Mouse (Mus musculus): Measurements from ENCODE around the gene Taf1a. TPM values are rescaled to one million over a fixed set of nuclear protein-coding genes. Genes with fewer than 3 reads are reported as not detected.
"Not testable (repeated sequence)": the region's sequence is repeated elsewhere in the genome, so short reads cannot be mapped to it uniquely, and the experiment has no call there.

Taf1a gene
- total RNA-seq, 2 experiments from 2014 or later, result 15.5 to 21.7 TPM

DNA sequence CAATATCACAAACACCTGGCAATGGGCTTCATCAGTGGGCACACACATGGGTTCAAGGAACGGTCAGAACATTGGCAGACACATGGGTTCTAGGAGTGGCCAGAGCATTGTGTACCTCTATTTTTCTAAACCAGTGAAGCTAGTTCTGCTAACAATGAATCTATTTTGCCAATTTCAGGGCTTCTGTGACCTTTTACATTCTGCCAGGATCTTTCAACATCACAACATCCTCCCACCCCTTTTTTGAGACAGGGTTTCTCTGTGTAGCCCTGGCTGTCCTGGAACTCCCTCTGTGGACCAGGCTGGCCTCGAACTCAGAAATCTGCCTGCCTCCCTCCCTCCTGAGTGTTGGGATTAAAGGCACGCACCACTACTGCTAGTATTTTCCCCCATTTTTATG lies 1.4 kb upstream of the Taf1a start:
- ATAC-seq (replicated peaks; ENCODE audit: low FRiP score, low TSS enrichment, poor library complexity, severe bottlenecking), result not testable (repeated sequence)

DNA sequence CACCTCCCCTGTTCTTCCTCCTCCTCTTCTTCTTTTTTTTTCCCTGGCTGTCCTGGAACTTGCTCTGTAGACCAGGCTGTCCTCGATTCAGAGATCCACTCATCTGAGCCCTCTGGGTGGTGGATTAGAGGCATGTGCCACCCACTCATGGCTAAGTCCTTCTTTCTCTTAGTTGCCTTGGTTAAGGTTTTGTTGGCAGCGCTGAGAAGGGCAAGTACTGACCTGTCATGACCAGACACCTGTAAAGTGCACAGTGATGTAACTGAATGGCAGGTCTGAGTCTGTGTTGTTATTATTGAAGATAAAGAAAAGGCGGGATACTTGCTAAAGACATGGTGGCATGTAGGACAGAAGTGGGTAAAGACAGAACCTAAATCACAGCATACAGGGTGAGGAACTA lies 14.6 kb downstream of the Taf1a start:
- no peak for ATAC-seq (replicated peaks; ENCODE audit: low FRiP score, low TSS enrichment, poor library complexity, severe bottlenecking)

GRCm38 (mm10) chr1:183414081-183414727 lies 25.4 kb downstream of the Taf1a start:
- no peak for ATAC-seq (replicated peaks; ENCODE audit: low FRiP score, low TSS enrichment, poor library complexity, severe bottlenecking)

- no peak for ATAC-seq (replicated peaks; ENCODE audit: low FRiP score, low TSS enrichment, poor library complexity, severe bottlenecking)
These were observed 29.1 kb downstream of the Taf1a start, which contains the start of gene Hhipl2 for GRCm38 (mm10) chr1:183417873-183418272. Gene Hhipl2 (plus strand): TSS chr1:183418215.

- ATAC-seq (replicated peaks; ENCODE audit: low FRiP score, low TSS enrichment, poor library complexity, severe bottlenecking), result no peak
These were observed 31.0 kb downstream of the Taf1a start for GRCm38 (mm10) chr1:183419741-183420140.

DNA sequence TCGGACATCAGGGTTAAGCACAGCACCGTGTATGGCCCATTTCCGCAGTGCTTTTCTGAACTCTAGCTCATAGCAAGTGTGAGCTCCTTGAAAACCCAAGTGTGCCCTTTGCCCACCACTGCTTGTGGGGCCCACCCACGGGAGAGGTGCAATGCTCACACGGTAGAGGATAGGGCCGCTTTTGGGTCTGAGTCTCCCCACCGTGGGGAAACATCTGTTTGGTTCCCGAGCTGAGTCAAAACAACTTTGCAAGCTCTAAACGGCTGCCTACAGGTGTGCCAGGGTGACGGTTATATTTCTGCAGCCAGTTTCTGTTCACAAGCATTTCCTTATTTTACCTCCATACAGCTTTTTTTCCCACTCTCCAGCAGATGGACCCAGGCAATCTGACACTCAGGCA lies 31.5 kb downstream of the Taf1a start:
- no peak for ATAC-seq (replicated peaks; ENCODE audit: low FRiP score, low TSS enrichment, poor library complexity, severe bottlenecking)

- no peak; the same call in 1 of the 2 replicates for ATAC-seq (replicated peaks; ENCODE audit: low FRiP score, low TSS enrichment, poor library complexity, severe bottlenecking)
These were observed 35.3 kb downstream of the Taf1a start for GRCm38 (mm10) chr1:183424100-183424499.

DNA sequence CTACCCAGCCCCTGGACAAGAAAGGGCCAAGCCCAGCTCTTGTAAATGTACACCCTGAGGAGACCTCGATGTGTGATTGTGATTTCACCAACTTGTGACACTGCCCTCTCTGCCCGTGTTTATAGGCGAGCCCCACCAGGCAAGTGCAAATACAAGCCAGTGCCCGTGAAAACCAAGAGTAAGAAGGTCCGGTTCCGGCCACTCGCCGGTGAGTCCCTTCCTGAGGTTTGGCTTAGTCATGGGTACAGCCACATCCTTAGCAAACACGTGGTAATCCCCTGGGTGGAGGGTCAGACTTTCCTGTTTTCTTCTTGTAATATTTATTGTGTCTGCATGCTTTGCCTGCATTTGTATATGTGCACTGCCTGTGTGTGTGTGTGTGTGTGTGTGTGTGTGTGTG lies 46.1 kb downstream of the Taf1a start:
- ATAC-seq (replicated peaks; ENCODE audit: low FRiP score, low TSS enrichment, poor library complexity, severe bottlenecking), result no peak

DNA sequence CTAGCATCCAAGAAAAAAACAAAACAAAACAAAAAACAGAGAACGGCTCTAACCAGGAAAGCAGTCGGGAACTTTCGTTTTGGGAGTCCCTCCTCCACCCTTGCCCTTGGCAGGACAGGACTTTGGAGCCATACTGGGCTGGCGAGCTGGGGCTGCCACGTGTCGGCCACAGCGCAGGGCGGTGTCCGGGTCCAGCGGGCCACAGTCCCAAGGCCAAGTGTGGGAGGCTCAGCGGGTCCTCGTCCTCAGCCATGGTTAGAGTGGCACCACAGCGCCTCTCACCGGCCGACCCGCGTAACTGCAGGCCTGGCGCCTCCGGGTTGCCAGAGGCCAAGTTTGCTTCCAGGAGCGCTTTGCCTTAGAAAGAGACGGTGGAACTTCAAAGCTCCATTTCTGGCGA lies 50.3 kb downstream of the Taf1a start:
- peak; percentile 77 for ATAC-seq (replicated peaks; ENCODE audit: low FRiP score, low TSS enrichment, poor library complexity, severe bottlenecking)

DNA sequence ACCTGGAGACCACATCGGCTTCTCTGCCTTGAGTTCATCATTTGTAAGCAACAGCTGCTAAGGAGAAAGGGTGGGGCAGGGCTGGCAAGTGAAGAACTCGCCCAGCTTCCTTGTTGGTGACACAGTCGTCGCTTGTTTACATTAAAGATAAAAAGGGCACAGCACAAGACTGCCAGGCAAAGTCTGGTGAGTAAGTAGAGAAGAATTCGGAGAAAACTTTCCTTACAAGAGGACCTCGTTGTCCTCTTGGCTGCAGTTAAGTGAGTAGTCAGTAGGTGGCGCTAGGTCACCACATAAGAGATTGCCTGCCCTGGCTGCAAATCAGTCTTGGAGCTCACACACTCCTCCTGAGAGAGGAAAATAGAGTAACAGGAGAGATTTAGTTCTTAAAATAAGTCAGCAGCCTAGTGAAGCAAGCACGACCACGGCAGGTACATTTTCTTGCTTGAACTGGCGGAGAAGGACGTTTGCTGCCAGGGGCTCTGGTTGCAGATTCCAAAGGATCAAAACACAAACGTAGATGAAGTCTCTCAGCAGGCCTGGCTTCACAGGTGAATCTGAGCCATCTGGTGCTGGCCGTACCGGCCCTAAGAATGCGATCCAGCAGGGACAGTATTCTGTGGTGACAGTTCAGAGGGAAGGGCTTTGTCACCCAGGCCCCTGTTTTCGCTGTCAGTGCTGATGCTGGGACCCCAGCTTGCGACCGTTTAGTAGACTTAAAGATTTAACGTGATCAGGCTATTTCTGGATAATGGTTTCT lies 53.4 kb downstream of the Taf1a start:
- ATAC-seq (replicated peaks; ENCODE audit: low FRiP score, low TSS enrichment, poor library complexity, severe bottlenecking), result peak; percentile 76

DNA sequence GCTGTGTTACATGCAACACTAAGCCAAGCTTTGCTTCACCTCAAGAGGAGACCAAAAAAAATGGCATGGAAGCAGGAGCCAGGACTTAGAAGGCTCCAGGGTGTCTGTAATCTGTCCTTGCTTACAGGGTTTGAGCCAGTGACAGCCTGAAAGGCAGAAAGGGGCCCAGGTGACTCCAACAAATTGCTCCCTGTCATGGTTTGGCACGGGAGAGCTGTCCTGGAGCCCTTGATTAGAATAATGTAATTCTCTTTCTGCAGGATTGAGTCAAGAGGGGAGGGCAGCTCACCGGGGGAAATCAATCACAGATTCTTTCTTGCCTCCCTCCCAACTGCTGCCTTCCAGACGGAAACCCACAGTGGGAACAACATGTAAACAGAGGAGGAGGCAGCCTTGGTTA lies 64.3 kb downstream of the Taf1a start:
- no peak for ATAC-seq (replicated peaks; ENCODE audit: low FRiP score, low TSS enrichment, poor library complexity, severe bottlenecking)

Other genes with a start within 250 kb of the Taf1a start
- 5.0 and 10.7 TPM in 2 replicates for gene Disp1, start 167.5 kb upstream of the Taf1a start, total RNA-seq (2014; fragmentation: Nextera tagmentation)
- 3.2 and 9.9 TPM in 2 replicates for gene Disp1, start 167.5 kb upstream of the Taf1a start, total RNA-seq (2017)
- gene Aida, start 92.4 kb upstream of the Taf1a start, total RNA-seq (2014; fragmentation: Nextera tagmentation), result 37.6 and 47.9 TPM in 2 replicates
- 76.2 and 88.4 TPM in 2 replicates for gene Aida, start 92.4 kb upstream of the Taf1a start, total RNA-seq (2017)
- gene Brox, start 91.7 kb upstream of the Taf1a start, total RNA-seq (2014; fragmentation: Nextera tagmentation), result 26.4 and 37.9 TPM in 2 replicates
- gene Brox, start 91.7 kb upstream of the Taf1a start, total RNA-seq (2017), result 35.6 and 40.7 TPM in 2 replicates
- gene Mia3, start 19.4 kb upstream of the Taf1a start, total RNA-seq (2014; fragmentation: Nextera tagmentation), result 43.2 and 49.3 TPM in 2 replicates
- 34.0 and 49.9 TPM in 2 replicates for gene Mia3, start 19.4 kb upstream of the Taf1a start, total RNA-seq (2017)
- not detected in 2 replicates for gene Hhipl2, start 29.2 kb downstream of the Taf1a start, total RNA-seq (2014; fragmentation: Nextera tagmentation)
- 0.57 TPM in 1 of 2 replicates, not detected in the other for gene Hhipl2, start 29.2 kb downstream of the Taf1a start, total RNA-seq (2017)